Mouse (Mus musculus) liver, embryonic 12.5 days (tissue): ENCODE data around the gene Neurl2. TPM values are rescaled to one million over a fixed set of nuclear protein-coding genes. Genes with fewer than 3 reads are reported as not detected.
"Not testable (repeated sequence)": the region's sequence is repeated elsewhere in the genome, so short reads cannot be mapped to it uniquely, and the experiment has no call there.

Source experiments
- ATAC-seq: fragments of 200-750 bp; cut with Nextera tagmentation; 2 replicates; pipeline ENCODE4 v1.8.0; 2017; ENCODE audit warnings: moderate number of reproducible peaks, mild to moderate bottlenecking, moderate library complexity
- H3K27ac ChIP-seq: fragments of 300-500 bp; sonication (generic); 2 replicates; pipeline ENCODE4 v1.5.1; 2016; ENCODE audit warnings: mild to moderate bottlenecking
- H3K27me3 ChIP-seq: fragments of 300-500 bp; sonication (generic); replicated peaks from 2 replicates; pipeline ENCODE4 v1.6.1; 2016; ENCODE audit warnings: mild to moderate bottlenecking, moderate library complexity
- H3K36me3 ChIP-seq: fragments of 300-500 bp; sonication (generic); 2 replicates; pipeline ENCODE4 v1.6.1; 2016; ENCODE audit warnings: mild to moderate bottlenecking, moderate library complexity
- H3K4me1 ChIP-seq: fragments of 300-500 bp; sonication (generic); 2 replicates; pipeline ENCODE4 v1.6.1; 2016
- H3K4me2 ChIP-seq: fragments of 300-500 bp; sonication (generic); 2 replicates; pipeline ENCODE4 v1.6.1; 2016; ENCODE audit warnings: mild to moderate bottlenecking, moderate library complexity
- H3K4me3 ChIP-seq: fragments of 300-500 bp; sonication (generic); 2 replicates; pipeline ENCODE4 v1.5.1; 2016; ENCODE audit warnings: mild to moderate bottlenecking, moderate library complexity
- H3K9ac ChIP-seq: fragments of 300-500 bp; sonication (generic); 2 replicates; pipeline ENCODE4 v1.6.1; 2016; ENCODE audit warnings: mild to moderate bottlenecking, moderate library complexity
- H3K9me3 ChIP-seq: fragments of 300-500 bp; sonication (generic); replicated peaks from 2 replicates; pipeline ENCODE4 v1.6.1; 2016; ENCODE audit warnings: mild to moderate bottlenecking, moderate library complexity
- WGBS: fragments of 180-500 bp; shearing (Covaris S2); methylation state at CpG from one replicate; pipeline ENCODE4 v1.1.7; 2016; ENCODE audit not compliant: insufficient replicate concordance; 5-methylcytosine and 5-hydroxymethylcytosine counted together
- polyA plus RNA-seq: library from polyadenylated mRNA; unstranded; fragments of >200 nt; fragmentation: Nextera tagmentation; extraction: Ambion mirVana; gene quantifications from 2 replicates; pipeline ENCODE4 v1.2.1, GENCODE M21; 2016

Neurl2 gene
- 2.1 and 2.2 TPM in 2 replicates for polyA plus RNA-seq

DNA sequence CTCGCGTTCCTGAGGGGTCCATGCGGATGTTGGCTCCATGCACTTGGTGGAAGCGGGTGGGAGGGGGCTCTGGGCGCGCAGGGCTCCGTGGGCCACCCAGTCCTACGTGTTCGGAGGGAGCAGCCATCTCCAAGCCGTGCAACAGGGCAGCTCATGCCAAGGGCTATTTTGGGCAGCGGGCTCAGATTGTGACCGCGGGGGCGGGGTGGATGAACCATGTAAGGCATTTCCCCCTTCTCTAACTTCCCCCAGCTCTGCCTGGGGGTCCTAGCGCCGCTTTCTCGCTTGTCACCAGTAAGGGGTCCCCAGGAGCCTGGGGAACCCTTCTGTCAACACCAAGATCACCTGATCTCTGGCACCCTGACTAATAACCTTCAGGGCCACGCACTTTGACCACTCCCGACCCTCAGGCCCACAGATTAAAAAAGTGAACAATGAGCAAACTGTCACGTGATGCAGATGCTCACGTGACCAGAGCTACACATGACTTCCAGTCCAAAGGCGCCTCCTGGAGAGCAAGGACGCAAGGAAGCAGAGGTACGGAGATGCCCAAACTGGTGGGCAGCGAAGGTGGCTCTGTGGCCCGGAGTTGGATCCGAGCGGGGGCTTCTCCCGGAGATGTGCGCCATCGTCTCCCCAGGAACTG is at the start of gene Neurl2:
Gene Neurl2 (minus strand): TSS at position 143 of the 646 bp plus-strand sequence.
- H3K4me1 ChIP-seq, result peaks cover 29% of the 10 kb centered on the region
- WGBS, result under 1% methylated on average over 31 of the region's 31 CpGs

DNA sequence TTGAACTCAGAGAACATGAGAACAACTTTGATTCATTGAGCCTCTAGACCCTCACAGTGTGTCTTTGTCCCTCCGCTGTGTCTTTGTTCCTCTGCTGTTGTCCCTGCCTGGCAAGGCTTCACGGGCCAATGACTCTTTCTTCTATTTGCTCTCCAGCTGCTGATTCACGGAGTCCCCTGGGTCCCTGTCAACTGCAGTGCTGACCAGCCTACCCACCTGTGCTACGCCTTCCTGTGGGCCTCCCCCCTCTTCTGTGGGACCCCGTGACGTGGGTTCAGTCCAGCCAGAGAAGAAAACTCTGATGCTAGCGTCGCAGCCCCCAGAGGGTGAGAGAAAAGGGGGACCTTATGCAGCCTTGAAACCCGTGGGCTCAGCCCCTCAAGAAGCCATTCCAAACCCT is 49.4 kb upstream of the Neurl2 start:
- ATAC-seq, result no peak
- 79% methylated on average over 9 of the region's 9 CpGs for WGBS
- no peak overlapping the region for H3K4me3 ChIP-seq

More for the DNA sequence above, at the start of gene Neurl2:
- H3K27ac ChIP-seq, result peak within 1 kb of the TSS; percentile 85
- H3K4me3 ChIP-seq, result peak within 1 kb of the TSS; percentile 75
- H3K9ac ChIP-seq, result peak within 1 kb of the TSS; percentile 83
- ATAC-seq, result peak; percentile 59
- no peaks in the 10 kb centered on the region for H3K27me3 ChIP-seq
- no peaks in the 10 kb centered on the region for H3K9me3 ChIP-seq
- peak within 1 kb of the TSS; percentile 97 for H3K4me2 ChIP-seq
- H3K36me3 ChIP-seq, result peaks cover 30% of the 10 kb centered on the region

DNA sequence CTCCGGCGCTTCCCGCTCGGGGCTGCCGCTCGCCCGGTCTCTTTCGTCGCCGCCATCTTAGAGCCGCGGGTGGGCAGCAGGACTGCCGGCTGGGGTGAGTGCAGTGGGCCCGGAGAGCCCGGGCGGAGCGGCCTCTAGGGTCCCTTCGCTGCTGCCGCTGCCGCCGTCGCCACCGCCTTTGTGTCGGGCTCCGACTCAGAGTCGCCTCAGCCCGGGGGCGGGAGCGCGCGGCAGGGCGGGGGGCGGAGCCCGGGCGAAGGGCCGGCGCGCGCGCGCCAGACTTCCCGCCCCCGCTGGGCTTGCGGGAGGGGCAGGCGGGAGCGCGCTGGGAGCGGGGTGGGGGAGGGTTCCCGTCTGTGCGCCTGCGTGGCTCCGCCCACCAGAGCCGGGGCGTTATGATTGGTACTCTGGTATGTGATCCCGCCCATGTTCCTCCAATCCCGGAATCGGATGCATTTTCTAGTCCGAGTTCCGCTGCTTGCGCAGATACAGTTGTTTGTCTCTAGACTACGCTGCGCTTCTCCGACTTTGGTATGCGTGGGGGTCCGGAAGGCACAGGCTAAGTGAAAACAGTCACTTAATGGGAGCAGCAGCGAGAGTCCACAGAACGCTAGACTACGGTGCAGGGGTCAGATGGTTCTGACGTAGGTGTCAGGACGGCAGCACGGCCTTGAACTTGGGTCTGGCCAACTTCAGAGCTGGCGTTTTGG is 46.5 kb upstream of the Neurl2 start:
- Histone ChIP-seq H3K4me3 (peak overlapping the region; percentile 94), H3K27ac (peak overlapping the region; percentile 98), H3K9me3 (no peaks in the 10 kb centered on the region), H3K36me3 (peaks cover 26% of the 10 kb centered on the region), H3K4me2 (peak overlapping the region; percentile 87), H3K4me1 (peaks cover 25% of the 10 kb centered on the region), H3K27me3 (no peaks in the 10 kb centered on the region), H3K9ac (peak overlapping the region; percentile 99)
- 2% methylated on average over 57 of the region's 72 CpGs for WGBS
- peak; percentile 86 for ATAC-seq

More for the DNA sequence above, 49.4 kb upstream of the Neurl2 start:
- Histone ChIP-seq H3K27ac (no peak overlapping the region), H3K27me3 (no peaks in the 10 kb centered on the region), H3K36me3 (peaks cover 51% of the 10 kb centered on the region), H3K9ac (no peak overlapping the region), H3K9me3 (no peaks in the 10 kb centered on the region), H3K4me2 (no peak overlapping the region), H3K4me1 (peaks cover 23% of the 10 kb centered on the region)

DNA sequence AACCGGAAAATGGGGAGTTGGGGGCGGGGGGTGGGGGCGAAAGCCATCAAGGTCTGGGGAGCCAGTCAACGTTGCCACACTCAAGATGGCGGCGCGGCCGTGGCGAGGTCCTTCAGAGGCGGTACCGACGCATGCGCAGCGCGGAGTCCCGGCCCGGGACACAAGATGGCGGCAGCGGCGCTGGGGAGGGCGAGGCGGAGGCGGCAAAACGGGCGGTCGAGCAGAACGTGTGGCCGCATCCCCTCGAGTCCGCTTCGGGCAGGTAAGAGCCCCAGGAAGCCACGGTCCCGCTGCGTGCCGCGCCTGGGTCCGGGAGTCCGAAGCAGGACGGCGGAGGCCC is 45.9 kb upstream of the Neurl2 start, which contains the start of gene Pcif1:
Gene Pcif1 (plus strand): TSS at position 77 of the 340 bp plus-strand sequence.
- ATAC-seq, result peak; percentile 79
- Histone ChIP-seq H3K36me3 (peaks cover 21% of the 10 kb centered on the region), H3K4me3 (peak within 1 kb of the TSS; percentile 94), H3K4me2 (peak within 1 kb of the TSS; percentile 87), H3K9ac (peak within 1 kb of the TSS; percentile 99), H3K27ac (peak within 1 kb of the TSS; percentile 98), H3K9me3 (no peaks in the 10 kb centered on the region), H3K27me3 (no peaks in the 10 kb centered on the region), H3K4me1 (peaks cover 31% of the 10 kb centered on the region)
- under 1% methylated on average over 40 of the region's 40 CpGs for WGBS

DNA sequence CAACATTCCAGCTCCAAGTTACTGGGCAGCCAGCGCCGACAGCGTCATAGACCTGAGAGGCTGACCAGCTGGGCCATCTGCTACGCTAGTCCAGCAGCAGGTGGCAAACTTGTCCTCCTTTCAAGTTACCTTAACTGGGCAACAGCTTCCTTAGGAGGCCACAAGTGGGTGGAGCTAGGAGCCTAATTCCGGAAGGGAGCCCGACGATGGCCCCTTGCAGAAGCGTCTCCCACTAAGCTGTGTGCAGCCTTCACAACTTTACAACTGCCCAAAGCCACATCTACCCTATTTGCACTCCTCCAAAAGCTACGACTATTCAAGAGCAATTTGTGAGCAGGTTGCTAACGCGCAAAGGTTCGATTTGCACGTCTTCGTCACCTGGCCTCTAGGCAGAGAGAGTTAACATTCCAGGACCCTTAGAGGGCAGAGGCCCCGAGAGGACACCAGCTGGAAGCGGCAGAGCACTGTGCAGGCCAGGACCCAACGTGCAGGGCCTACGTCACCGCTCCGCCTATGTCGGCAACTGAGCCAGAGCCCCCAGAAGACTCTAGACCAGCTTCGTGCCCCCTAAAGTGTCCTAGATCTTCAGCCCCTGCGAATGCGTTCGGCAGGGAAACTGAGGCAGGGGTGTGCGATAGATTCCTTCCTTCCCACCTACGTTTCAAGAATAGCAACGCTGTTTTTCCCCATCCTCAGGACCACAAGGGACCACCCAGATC is 45.4 kb upstream of the Neurl2 start:
- H3K27me3 ChIP-seq, result no peaks in the 10 kb centered on the region
- peaks cover 15% of the 10 kb centered on the region for H3K36me3 ChIP-seq
- peak overlapping the region; percentile 99 for H3K9ac ChIP-seq
- H3K27ac ChIP-seq, result peak overlapping the region; percentile 98
- peak overlapping the region; percentile 87 for H3K4me2 ChIP-seq
- 1% methylated on average over 28 of the region's 28 CpGs for WGBS
- peaks cover 36% of the 10 kb centered on the region for H3K4me1 ChIP-seq
- peak overlapping the region; percentile 94 for H3K4me3 ChIP-seq
- peak; percentile 64 for ATAC-seq
- H3K9me3 ChIP-seq, result no peaks in the 10 kb centered on the region

DNA sequence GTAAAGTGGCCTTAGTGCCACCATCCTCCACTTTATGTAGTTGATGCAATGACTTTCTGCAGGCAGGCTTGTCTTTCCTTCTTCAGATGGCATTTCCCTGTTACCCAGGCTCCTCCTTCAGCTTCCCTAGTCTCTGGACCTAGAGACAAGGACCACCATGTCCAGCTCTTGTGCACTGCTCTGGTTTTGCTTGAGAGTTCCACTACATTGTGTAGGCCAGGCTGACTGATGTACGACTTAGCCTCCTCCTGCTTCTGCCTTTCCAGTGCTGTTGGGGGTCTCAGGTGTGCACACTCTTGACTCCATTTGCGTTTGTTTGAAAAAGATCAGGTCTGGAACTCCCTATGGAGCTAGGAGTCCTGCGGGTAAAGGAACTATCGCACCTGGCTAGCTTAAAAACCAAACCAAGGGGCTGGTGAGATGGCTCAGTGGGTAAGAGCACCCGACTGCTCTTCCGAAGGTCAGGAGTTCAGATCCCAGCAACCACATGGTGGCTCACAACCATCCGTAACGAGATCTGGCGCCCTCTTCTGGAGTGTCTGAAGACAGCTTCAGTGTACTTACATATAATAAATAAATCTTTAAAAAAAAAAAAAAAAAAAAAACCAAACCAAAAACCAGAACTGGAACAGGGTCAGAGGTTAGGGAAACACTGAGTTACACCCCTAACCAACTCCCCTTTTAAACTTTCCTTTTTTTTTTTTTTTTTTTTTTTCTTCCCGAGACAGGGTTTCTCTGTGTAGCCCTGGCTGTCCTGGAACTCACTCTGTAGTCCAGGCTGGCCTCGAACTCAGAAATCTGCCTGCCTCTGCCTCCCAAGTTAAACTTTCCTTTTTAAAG is 44.3 kb upstream of the Neurl2 start:
- Histone ChIP-seq H3K4me1 (peaks cover 31% of the 10 kb centered on the region), H3K4me2 (peak overlapping the region; percentile 87), H3K4me3 (peak overlapping the region; percentile 94; the same call in 1 of the 2 replicates), H3K27ac (peak overlapping the region; percentile 98)
- H3K36me3 ChIP-seq, H3K9ac ChIP-seq, H3K27me3 ChIP-seq, H3K9me3 ChIP-seq, ATAC-seq: not testable (repeated sequence)
- WGBS, result 70% methylated on average over 11 of the region's 11 CpGs

DNA sequence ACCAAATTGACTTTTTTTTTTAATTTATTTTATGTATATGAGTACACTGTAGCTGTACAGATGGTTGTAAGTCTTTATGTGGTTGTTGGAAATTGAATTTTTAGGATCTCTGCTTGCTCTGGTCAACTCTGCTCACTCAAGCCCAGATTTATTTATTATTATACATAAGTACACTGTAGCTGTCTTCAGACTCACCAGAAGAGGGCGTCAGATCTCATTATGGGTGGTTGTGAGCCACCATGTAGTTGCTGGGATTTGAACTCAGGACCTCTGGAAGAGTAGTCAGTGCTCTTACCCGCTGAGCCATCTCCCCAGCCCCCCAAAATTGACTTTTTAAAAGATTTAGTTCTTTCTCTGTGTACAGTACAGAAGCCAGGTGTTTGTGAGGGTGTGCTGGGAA is 42.4 kb upstream of the Neurl2 start:
- H3K4me3 ChIP-seq, H3K9me3 ChIP-seq, H3K36me3 ChIP-seq, H3K4me2 ChIP-seq, H3K27me3 ChIP-seq, H3K9ac ChIP-seq, H3K27ac ChIP-seq, ATAC-seq: not testable (repeated sequence)
- H3K4me1 ChIP-seq, result peaks cover 25% of the 10 kb centered on the region
- 39% methylated on average over 2 of the region's 2 CpGs for WGBS

DNA sequence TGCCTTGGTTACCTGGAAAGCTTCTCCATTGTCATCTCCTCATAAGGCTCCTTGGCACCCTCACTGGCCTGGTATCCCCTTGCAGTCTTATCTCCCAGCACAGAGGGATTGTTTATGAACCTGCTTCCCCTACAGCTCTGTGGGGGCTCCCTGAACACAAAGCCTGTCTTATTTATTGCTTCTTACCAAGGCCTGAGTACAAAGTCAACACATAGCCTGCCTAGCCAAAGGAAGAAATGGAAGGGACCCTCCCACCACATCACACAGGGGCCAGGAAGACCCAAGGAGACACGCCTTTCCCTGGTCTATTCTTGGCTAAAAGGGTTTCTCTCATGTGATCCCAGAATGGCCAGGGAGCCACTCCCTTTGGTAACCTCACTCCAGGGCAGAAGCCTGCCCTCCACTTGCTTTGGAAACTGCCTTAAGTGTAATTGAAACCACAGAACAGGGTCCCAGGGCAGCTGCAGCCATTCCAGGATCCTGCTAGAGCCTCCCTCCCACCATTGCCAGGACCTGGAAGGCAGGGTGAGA is 41.0 kb upstream of the Neurl2 start:
- 33% methylated on average over 1 of the region's 1 CpGs for WGBS
- no peak overlapping the region for H3K4me2 ChIP-seq
- peak overlapping the region; percentile 42; the same call in 1 of the 2 replicates for H3K9ac ChIP-seq
- no peak for ATAC-seq
- peaks cover 4% of the 10 kb centered on the region; the same call in 1 of the 2 replicates for H3K36me3 ChIP-seq
- no peak overlapping the region for H3K27ac ChIP-seq
- no peak overlapping the region for H3K4me3 ChIP-seq
- H3K27me3 ChIP-seq, result no peaks in the 10 kb centered on the region
- peaks cover 20% of the 10 kb centered on the region for H3K4me1 ChIP-seq
- H3K9me3 ChIP-seq, result no peaks in the 10 kb centered on the region

DNA sequence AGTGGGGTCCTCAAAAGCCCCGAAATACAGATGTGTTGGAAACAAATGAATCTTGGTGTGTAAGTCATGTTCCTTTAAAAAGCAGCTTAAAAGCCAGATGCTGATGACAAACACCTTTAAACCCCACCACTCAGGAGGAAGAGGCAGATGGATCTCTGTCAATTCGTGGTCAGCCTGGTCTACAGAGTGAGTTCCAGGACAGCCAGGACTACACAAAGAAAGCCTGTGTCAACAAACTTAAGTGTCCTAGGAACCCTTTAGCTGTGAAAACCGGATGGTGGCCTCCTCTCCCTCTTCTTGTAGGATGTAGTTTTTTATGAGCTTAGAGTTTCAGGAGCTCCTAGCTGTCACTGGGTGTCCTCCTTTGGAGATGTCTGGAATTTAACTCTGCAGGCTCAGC is 40.4 kb upstream of the Neurl2 start:
- no peak overlapping the region for H3K27ac ChIP-seq
- H3K9me3 ChIP-seq, result no peaks in the 10 kb centered on the region
- no peak overlapping the region for H3K4me2 ChIP-seq
- ATAC-seq, result no peak
- 35% methylated on average over 3 of the region's 3 CpGs for WGBS
- peaks cover 20% of the 10 kb centered on the region for H3K4me1 ChIP-seq
- H3K9ac ChIP-seq, result no peak overlapping the region
- no peak overlapping the region for H3K4me3 ChIP-seq
- H3K27me3 ChIP-seq, result no peaks in the 10 kb centered on the region
- peaks cover 4% of the 10 kb centered on the region; the same call in 1 of the 2 replicates for H3K36me3 ChIP-seq

DNA sequence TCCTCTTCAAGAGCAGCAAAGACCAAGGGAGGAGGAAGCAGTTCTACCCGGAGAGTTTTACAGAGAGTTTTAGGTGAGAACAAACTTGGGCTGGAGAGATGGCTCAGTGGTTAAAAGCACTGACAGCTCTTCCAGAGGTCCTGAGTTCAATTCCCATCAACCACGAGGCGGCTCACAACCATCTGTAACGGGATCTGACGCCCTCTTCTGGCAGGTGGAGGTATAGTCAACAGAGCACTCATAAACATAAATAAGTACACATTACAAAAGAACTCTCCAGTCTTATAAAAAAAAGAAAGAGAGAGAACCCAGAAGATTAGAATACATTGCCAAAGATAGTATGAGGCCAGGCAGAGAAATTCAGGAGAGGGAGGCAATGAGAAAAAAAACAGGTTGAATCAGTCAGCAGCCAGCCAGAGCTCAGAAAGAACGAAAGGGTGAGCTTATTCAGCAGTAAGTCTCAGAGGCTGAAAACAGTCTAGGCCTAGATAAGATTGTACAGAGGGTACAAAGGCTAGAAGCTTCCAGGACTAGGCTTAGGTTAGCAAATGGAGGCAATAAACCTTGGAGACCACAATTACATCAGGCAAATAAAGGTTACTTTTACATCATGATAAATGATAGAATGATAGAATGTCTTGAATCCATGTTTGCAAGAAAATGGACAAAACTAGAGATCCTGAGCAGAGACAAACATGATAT is 38.5 kb upstream of the Neurl2 start:
- Histone ChIP-seq H3K27ac (no peak overlapping the region), H3K4me1 (peaks cover 20% of the 10 kb centered on the region), H3K27me3 (no peaks in the 10 kb centered on the region), H3K4me2 (no peak overlapping the region), H3K9me3 (peaks cover 4% of the 10 kb centered on the region; the same call in 1 of the 2 replicates), H3K9ac (no peak overlapping the region), H3K36me3 (no peaks in the 10 kb centered on the region), H3K4me3 (no peak overlapping the region)
- ATAC-seq, result no peak
- 47% methylated on average over 6 of the region's 6 CpGs for WGBS
